9 mouse cellular contexts compared by ENCODE assay signal in the genomic region with DNA sequence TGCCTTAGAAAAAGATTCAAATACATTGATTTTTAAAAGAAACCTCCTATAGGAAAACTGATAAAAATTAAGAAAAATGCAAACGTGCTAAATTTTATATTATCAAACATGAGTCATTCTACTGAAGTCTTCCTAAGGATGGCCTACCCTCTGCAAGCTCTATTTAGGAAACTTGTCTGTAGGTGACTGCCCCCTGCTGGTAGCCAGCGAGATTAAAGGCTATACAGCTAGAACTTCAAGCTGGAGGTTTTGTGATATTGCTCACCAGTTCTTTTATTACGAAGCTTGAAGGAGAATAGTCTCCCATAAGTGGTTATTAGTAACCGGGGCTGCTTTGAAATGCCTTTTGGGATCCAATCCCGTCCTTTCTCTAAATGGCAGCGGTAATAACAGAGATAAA.
DNase-seq lines count a peak whose midpoint lies in the region; ATAC-seq and TF ChIP-seq lines count a peak whose summit lies in the region.
"Had no signal": no experiment of that assay in that cellular context is flagged by ENCODE, and none has a peak within 500 bp of the region (broad histone marks: within the 10 kb centered on the region; RNA-seq: fewer than 3 reads in every experiment).

No protein-coding gene starts in this region.

- 0 out of 2 replicates have a peak, but pooled peaks cover under 1% of the 10 kb centered on the region for H3K36me3 ChIP-seq in midbrain, embryonic 14.5 days (ENCODE audit: control insufficient read depth, insufficient read depth, low read length)
- 0 out of 2 replicates have a peak, but pooled peaks cover 2% of the 10 kb centered on the region for H3K36me3 ChIP-seq in midbrain, embryonic 11.5 days (ENCODE audit: control insufficient read depth, insufficient read depth, low read length)
- no peaks in the 10 kb centered on the region for H3K36me3 ChIP-seq in lung, postnatal 0 days (ENCODE audit: insufficient read depth, low read length)
- no peaks in the 10 kb centered on the region for H3K36me3 ChIP-seq in stomach, postnatal 0 days (ENCODE audit: control insufficient read depth, insufficient read depth, low read length)

- no peak overlapping the region for H3K9ac ChIP-seq in midbrain, embryonic 14.5 days (replicated peaks; ENCODE audit: low read length)
- no peak overlapping the region for H3K9ac ChIP-seq in midbrain, embryonic 11.5 days (ENCODE audit: low read length)
- H3K9ac ChIP-seq in lung, postnatal 0 days (replicated peaks; ENCODE audit: low read depth) = no peak overlapping the region
- no peak overlapping the region for H3K9ac ChIP-seq in stomach, postnatal 0 days (ENCODE audit: low read length)
- H3K9ac ChIP-seq: midbrain, embryonic 12.5 days had no signal

- peak; percentile 78 for TF ChIP-seq CTCF in lung, postnatal 0 days (IDR thresholded peaks at IDR 0.05)
- peak; percentile 76 for TF ChIP-seq CTCF in stomach, postnatal 0 days (IDR thresholded peaks at IDR 0.05; ENCODE audit: low read depth)

- H3K4me3 ChIP-seq in midbrain, embryonic 14.5 days (replicated peaks; ENCODE audit: low read depth, low read length) = no peak overlapping the region
- no peak overlapping the region for H3K4me3 ChIP-seq in midbrain, embryonic 11.5 days (ENCODE audit: low read depth, low read length)
- no peak overlapping the region for H3K4me3 ChIP-seq in lung, postnatal 0 days (ENCODE audit: low read depth, low read length)
- H3K4me3 ChIP-seq in stomach, postnatal 0 days (ENCODE audit: low read depth, low read length) = no peak overlapping the region
- H3K4me3 ChIP-seq: midbrain, embryonic 12.5 days had no signal

- peak; percentile 41 to 78 for DNase-seq in adrenal gland, adult (ENCODE audit: inconsistent age in 2 of 2, low spot score in 1 of 2)
- DNase-seq in adrenal gland, postnatal 4 days (ENCODE audit: low spot score in 2 of 2) = no peak
- DNase-seq in midbrain, embryonic 14.5 days = peak; percentile 74
- DNase-seq in midbrain, embryonic 11.5 days (ENCODE audit: low spot score, missing footprints) = no peak
- peak; percentile 36 for DNase-seq in cerebellum, adult 8-10 months
- DNase-seq in induced T-regulatory cell, adult 2 months (ENCODE audit: low read depth) = peak; percentile 76
- DNase-seq in lung, postnatal 0 days (ENCODE audit: low spot score) = peak; percentile 61
- peak; percentile 44 for DNase-seq in stomach, postnatal 0 days (ENCODE audit: low spot score)

- peaks cover 6% of the 10 kb centered on the region; the same call in 1 of the 2 replicates for H3K27me3 ChIP-seq in midbrain, embryonic 14.5 days (ENCODE audit: control insufficient read depth, insufficient read depth, low read length)
- H3K27me3 ChIP-seq in midbrain, embryonic 11.5 days (ENCODE audit: control insufficient read depth, insufficient read depth, low read length) = peaks cover 9% of the 10 kb centered on the region
- H3K27me3 ChIP-seq in lung, postnatal 0 days (replicated peaks; ENCODE audit: insufficient read depth, low read length) = no peaks in the 10 kb centered on the region
- no peaks in the 10 kb centered on the region for H3K27me3 ChIP-seq in stomach, postnatal 0 days (ENCODE audit: control insufficient read depth, insufficient read depth, low read length)

- H3K9me3 ChIP-seq in midbrain, embryonic 14.5 days (ENCODE audit: control insufficient read depth, low read length) = no peaks in the 10 kb centered on the region
- no peaks in the 10 kb centered on the region for H3K9me3 ChIP-seq in midbrain, embryonic 11.5 days (ENCODE audit: control insufficient read depth, low read length)
- H3K9me3 ChIP-seq in lung, postnatal 0 days (ENCODE audit: low read length) = no peaks in the 10 kb centered on the region
- no peaks in the 10 kb centered on the region for H3K9me3 ChIP-seq in stomach, postnatal 0 days (ENCODE audit: control insufficient read depth, low read length)
- H3K9me3 ChIP-seq: midbrain, embryonic 12.5 days had no signal

- no peak overlapping the region for H3K4me2 ChIP-seq in midbrain, embryonic 14.5 days (ENCODE audit: low read length)
- no peak overlapping the region for H3K4me2 ChIP-seq in midbrain, embryonic 11.5 days
- H3K4me2 ChIP-seq in lung, postnatal 0 days (replicated peaks; ENCODE audit: low read depth, low read length) = no peak overlapping the region
- no peak overlapping the region for H3K4me2 ChIP-seq in stomach, postnatal 0 days (replicated peaks; ENCODE audit: low read depth)
- H3K4me2 ChIP-seq: midbrain, embryonic 12.5 days had no signal

- ATAC-seq in midbrain, embryonic 14.5 days (ENCODE audit: low FRiP score, low TSS enrichment) = no peak
- ATAC-seq in midbrain, embryonic 11.5 days (ENCODE audit: low FRiP score) = no peak
- no peak for ATAC-seq in lung, postnatal 0 days
- no peak for ATAC-seq in stomach, postnatal 0 days (ENCODE audit: low FRiP score, low TSS enrichment)

- 61% methylated on average over 6 of the region's 6 CpGs for WGBS in midbrain, embryonic 14.5 days
- 64% methylated on average over 6 of the region's 6 CpGs for WGBS in midbrain, embryonic 11.5 days
- 68% methylated on average over 6 of the region's 6 CpGs for WGBS in lung, postnatal 0 days
- WGBS in stomach, postnatal 0 days = 70% methylated on average over 6 of the region's 6 CpGs

- no peak overlapping the region for H3K27ac ChIP-seq in midbrain, embryonic 14.5 days (replicated peaks; ENCODE audit: low read depth, low read length)
- H3K27ac ChIP-seq in midbrain, embryonic 11.5 days (ENCODE audit: low read depth, low read length) = no peak overlapping the region
- no peak overlapping the region for H3K27ac ChIP-seq in lung, postnatal 0 days (ENCODE audit: low read length)
- no peak overlapping the region for H3K27ac ChIP-seq in stomach, postnatal 0 days (replicated peaks)
- H3K27ac ChIP-seq: midbrain, embryonic 12.5 days had no signal

- no peaks in the 10 kb centered on the region for H3K4me1 ChIP-seq in midbrain, embryonic 14.5 days (ENCODE audit: control insufficient read depth, insufficient read depth, low read length)
- peaks cover 11% of the 10 kb centered on the region for H3K4me1 ChIP-seq in midbrain, embryonic 11.5 days (ENCODE audit: control insufficient read depth, insufficient read depth, low read length)
- H3K4me1 ChIP-seq in lung, postnatal 0 days (ENCODE audit: insufficient read depth, low read depth, low read length) = no peaks in the 10 kb centered on the region
- no peaks in the 10 kb centered on the region for H3K4me1 ChIP-seq in stomach, postnatal 0 days (replicated peaks; ENCODE audit: control insufficient read depth, insufficient read depth)

- TF ChIP-seq EP300 in lung, postnatal 0 days (IDR thresholded peaks at IDR 0.05) = no peak
- TF ChIP-seq EP300 in stomach, postnatal 0 days (optimal IDR thresholded peaks at IDR 0.05) = no peak

Comparison
In these comparisons a context has a peak if more than half of its experiments do, and no peak if none do; other contexts are left out.
1. DNase-seq: peak in adrenal gland, adult (2 of 2), midbrain, embryonic 14.5 days (single experiment), cerebellum, adult 8-10 months (single experiment), induced T-regulatory cell, adult 2 months (single experiment), lung, postnatal 0 days (single experiment) and stomach, postnatal 0 days (single experiment); none in adrenal gland, postnatal 4 days (0 of 2) and midbrain, embryonic 11.5 days (single experiment).